Mouse (Mus musculus) cerebellum, postnatal 10 days (tissue): ENCODE measurements at regions not wholly inside any gene's neighbourhood (a gene's known extent, or its start where the extent isn't known, plus 50 kb on each side); places are given as distances from the start of the nearest gene placed in this dataset.
A peak's percentile ranks its signal among the peaks of the same experiment; 100 is the strongest.

Source experiments
- DNase-seq, 2 experiments: peaks; one replicate each; pipeline ENCODE4 v3.0.0; 2021; ENCODE audit warnings: mixed read lengths in 2 of 2

DNA sequence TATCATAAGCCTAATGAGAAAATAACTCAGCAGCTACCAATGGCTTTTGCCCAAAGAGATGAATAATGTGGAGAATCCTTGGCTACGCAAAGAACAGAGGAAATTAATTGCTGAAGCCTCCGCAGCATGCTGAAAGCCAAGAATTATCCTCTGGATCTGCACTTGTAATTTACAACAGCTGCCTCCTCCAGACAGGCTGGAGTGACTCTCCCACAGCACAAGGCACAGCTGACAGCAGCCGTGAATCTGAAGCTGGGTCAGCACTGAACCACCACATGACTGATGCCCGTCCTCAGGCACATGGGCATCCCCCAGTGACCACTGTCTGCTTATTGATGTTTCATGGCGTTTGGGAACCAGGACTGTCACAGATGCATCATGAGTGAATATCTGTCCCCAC lies 299.8 kb downstream of the Psat1 start:
- DNase-seq, result no peak

DNA sequence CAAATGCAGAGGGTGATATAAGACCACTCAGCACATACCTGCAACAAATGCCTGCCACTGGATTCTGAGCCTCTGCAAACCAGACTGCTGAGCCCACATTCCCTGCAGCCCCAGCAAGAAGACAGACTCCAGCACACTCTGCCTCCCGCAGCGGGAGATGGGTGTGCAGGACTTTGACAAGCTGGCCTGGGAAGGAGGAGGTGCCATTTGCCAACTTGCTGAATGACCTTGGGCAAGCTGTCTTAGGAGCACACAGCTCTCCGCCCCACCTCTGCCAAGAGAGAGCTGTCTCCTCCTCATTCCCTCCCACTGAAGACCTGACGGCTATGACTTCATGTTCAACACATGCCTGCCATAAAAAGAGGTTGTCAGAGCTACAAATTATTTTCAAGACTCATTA lies 302.4 kb downstream of the Psat1 start:
- DNase-seq, result peak; percentile 49 to 62

DNA sequence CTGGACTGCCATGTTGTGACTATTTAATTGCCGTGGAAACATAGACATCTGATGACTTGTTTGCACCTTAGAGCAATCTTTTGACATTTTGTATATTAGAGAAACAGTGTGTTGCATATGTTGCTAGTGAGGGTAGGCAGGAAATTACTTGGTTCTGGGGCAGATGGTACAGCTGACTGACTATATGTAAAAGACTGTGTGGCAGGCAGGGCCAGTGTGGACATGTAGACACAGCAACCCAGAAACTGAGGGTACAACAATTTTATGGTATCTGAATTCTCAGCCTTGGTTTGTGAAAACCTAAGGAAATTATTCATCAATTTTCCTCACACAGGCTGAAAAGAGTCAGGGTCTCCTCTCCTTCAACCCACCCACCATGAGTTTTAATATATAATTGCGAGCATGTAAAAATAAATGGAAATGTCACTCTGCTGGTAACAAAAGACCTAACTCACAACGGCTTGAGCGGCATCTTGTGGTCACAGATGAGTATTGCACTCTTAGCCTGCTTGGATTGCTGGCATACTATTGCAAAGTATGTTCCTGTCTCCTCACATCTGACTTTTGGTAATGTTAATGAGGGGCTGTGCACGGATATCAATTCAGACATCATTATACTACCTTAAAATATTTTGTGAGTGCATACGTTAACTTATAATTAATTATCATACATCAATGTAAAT lies 329.8 kb downstream of the Psat1 start:
- peak; percentile 78 to 82 for DNase-seq

DNA sequence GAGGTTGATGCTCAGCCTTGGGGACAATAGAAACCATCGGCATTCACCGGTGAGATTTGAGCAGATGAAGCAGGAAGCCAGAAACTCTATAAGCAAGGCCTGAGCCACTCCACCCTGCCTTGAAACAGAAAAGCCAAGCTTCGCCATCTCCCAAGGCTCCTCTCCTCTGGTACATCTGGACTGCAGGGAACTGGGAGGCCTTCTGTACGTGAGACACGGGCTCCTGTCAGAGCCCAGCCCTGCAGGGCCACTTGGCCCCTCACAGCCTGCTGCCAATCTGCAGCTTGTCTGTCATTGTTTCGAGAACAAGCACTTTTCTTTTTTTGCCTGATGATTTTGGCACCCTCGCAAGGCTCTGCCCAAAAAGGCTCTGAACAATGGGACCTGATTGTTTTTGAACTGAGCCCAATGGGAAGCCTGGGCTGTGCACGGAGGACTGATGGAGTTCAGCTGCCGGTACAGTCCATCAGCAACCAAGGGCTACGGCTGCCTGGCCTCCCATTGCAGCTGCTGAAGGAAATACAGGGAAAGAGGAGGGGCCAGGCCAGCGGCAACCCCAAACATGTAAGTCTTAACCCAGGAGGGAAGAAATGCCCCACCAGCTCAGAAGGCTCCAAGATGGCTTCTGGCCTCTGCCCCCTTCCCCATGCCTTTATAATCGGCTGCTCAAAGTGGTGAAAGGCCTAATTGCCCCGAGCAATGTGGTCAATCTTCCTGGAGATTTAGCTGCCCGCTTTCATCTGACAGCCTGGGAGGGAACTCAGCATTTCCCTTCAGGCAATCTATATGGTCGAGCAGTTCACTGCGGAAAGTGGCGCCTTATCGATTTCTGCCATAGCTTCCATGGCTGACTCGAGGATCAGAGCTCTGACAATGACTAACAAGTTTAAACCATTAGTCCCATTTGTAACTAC lies 332.2 kb downstream of the Psat1 start:
- peak; percentile 14 to 15 for DNase-seq

DNA sequence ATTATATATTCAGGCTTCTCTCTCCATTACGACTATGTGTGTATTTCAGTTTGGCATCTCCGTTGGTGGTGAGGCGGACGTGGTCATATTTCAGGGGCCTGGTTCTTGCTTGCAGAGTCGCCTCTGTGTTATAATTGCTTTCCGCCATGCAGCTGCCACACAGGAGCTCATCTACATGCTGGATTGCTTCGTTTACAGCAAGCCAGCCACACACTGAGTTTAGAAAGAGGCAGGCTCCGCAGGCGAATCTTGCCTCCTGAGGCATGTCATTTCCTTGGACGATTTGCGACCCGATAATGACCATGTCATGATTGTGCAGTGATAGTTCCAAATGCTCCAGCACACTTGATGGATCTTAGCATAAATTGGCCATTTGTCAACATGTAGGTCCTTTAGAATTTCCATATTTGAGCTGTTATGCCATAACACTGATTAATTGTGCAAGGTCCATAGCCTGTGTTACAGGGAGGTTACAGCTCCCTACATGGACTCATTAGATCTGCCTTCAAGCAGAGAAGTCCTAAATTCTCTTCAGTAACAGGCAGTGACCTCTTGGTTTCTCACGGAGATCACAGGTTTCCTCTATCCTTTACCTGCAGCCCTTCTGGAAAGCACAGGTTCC lies 335.9 kb downstream of the Psat1 start:
- peak; percentile 40 to 43 for DNase-seq

DNA sequence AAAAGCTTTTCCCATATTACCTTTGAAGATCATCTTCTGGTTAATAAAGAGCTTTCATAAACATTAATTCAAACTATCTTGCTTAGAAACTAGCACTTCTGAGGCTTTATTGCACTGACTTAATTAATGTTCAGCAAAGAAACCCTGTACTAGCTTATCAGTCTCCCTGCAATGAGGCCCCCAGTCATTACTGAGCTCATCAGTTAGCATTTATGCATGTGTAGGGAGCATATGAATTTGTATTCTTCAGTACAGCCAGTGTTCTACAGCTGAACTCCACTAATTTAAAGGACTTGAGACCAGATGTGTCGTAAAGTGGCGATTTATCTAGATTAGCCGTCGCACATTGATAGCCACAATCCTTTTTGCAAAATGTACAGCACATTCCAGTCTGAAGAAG lies 340.7 kb downstream of the Psat1 start:
- DNase-seq, result no peak

DNA sequence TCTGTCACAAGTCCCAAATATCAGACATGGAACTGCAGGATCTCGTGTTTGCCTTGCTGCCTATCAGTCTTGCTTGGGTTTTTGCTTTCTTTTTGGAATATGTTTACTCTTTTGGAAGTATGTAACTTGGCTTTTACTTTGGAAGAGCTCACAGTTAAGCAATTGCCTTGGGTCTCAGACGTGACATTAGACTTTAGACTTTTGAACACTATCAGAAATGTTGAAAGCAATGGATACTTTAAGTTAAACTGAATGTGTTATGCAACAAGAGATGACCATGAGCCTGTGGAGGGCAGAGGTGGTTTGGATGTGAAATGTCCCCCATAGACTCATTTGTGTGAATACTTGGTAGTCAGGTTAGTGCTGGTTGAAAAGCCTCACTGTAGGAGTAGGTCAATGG lies 354.3 kb downstream of the Psat1 start:
- no peak for DNase-seq

DNA sequence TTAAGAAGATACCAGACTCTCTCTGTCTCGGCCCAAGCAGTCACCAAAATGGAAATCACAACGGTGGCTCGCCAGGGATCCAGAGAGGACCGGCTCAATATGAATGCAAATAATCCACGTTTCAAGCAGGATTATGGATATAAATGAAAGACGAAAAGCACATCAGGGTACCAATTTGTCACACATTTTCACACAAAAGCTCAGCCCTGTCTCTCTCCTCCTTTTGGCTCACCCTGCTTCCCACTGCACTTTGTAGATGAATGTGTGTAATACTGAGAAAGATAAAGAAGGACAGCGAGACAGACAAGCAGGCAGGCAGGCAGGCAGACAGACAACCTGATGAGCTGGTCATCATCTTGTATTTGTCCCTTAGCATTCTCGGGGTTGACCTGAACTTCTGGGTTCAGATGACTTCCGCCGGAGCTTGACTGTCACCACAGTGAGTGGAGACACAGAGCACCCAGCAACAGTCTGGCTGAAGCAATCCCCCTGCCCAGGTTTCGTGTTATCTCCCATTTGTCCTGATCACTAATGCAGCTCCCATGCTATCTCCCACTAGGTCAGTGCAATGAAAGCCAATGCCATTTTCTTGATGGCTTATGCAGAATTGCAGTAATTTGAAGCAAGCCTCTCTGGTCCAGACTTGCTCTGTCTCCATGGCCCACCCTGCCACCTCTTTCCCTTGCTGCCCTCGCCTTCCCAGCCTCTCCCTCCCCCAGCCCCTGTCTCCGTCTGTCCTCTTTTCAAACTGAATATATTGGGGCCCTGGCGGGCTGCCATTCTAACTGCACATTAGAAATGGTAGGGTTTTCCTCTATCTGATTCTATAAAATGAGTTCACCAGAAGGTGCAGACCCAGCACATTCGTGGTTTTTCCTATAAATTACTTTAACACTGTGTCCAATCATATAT lies 363.1 kb downstream of the Psat1 start:
- DNase-seq, result peak; percentile 62 to 75

DNA sequence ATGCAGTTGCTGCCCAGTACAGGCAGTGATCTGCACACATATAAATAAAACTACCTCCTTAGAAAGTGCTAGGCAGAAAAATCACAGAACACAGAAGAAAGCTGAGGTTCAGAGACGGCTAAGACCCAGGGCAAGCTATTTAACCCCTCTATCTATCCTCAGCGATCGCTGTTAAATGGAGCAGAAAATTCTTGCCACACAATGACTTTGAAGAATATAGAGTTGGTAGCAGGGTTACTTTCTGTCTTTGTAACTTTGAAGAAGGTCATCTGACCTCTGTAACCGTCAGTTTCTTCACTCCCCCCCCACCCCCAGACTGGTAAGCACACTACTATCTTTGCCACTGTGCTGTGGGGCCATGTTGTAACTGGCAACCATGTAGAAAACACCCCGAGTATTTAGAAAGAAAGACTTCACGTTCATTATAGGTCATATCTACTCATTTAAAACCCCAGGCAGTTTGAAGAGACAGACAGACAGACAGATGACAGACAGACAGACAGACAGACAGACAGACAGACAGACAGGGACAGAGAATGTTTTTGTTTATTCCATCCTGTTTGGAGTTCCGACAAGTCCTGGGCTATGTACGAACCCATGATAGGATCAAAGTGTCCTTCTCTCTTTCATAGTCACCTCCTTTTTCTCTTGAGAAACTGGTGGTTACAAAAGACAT lies 363.9 kb downstream of the Psat1 start:
- no peak for DNase-seq

DNA sequence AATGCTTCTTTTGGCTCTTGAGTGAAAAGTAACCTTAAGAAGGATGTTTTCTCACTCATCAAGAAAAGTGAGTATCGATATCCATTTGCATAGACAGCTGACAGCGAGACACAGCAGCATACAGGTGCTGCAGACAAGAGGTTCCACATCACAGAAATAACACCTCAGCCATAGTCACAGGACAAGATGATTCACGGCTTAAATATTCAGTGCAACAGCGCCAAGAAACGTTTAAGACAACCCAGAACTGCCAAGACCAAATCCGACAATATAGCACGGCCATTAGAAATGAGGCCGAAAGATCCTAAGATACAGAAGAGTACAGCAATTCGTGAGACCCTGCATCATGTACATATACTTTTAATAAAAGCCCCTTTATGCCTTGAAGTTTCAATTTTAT lies 375.9 kb downstream of the Psat1 start:
- DNase-seq, result no peak

DNA sequence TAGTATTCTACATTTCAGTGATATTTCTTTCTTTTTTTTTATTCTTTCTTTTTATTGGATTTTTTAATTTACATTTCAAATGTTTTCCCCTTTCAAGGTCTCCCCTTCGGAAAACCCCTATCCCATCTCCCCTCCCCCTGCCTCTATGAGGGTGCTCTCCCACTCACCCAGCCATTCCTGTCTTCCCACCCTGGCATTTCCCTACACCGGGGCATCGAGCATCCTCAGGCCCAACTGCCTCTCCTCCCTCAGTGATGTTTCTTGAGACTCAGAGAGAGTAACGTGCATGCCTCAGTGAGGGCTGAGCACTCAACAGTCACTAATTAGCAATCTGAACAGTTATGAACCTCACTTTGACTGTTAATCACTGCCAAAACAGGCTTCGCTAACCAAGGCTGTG lies 385.6 kb downstream of the Psat1 start:
- DNase-seq, result no peak

DNA sequence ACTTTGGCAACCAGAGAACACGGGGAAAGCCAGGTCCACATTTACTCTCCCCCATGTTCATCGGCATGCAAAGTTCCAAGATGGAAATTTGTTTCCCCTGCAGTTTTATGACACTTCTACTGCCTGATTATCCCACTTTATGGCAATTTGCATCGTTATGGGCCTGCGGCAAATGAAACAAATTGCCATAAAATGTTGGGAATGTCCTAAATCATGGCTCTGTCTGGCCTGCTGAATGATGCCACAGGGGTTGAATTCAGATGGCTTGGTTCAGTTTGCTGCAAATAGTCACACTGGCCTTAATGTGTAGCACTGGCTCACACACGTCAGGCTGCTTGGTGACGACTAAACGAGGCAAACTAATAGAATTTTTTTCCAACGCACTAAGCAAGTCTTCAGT lies 393.2 kb downstream of the Psat1 start:
- no peak for DNase-seq

DNA sequence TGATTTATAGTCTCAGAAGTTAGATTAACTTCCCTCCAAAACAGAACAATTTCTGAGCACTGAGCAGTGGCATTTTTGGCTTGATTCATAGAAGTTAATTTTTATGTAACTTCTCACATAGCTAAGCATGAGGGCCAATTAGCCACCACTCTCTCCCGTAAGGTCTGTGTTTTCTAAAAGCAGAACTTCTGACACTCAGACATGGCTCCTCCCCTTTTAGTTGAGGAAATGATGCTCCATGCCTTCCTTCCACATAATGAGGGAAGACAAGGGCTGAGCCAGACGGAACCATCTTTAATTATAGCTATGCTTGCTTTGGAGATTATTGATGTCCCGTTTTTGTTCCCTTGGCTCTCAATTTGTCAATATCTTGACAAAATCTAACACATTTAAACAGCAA lies 429.3 kb downstream of the Psat1 start:
- DNase-seq, result no peak

DNA sequence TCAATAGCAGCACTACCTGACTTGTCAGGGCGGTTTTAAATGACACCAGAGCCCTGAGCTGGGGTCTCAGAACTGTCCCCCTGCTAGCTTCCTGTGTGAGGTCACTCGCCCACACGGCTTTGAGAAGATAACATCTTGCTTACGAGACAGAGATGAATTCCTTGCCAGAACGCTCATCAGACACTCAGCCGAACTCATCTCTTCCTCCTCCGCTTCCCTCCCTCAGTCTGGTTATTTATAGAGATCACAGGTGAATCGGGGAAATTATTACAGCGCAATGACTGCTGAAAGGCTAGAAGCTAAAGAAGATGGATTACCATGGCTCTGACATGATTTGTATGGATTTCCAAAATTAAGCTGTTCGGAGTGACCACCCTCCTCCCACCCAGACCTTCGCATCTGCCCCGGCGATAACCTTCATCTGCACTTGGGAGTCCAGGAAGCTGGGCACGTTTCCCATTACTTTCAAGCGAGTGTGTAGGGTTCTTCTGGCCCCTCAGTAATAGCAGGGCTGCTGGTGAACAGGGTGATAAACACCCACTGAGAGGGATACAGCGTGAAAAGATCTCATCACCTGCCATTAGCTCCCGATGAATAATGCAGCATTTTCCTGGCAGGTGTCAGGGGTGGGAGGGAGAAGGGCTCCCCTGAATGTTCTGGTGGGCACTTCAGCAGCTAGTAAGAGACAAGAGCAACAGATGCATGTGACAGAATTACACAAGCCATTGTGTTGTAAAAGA lies 430.4 kb downstream of the Psat1 start:
- peak; percentile 28 to 52 for DNase-seq

DNA sequence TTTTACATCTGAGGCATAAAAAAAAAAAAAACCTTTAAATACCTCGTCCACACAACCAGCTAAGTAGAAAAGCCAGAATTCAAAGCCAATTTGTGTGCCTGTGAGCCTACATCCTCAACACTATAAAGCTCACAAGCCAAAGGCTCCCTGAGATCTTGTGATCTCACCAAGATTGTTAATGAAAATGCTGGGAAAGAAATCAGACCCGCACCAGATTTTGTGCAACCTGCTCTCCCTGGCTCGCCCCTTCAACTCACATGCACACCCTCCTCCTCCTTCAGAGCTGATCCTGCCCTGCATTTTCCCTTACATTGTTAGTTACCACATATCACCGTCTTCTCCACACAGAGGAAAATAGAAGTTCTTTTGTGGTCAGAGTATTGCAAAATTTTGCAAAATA lies 433.9 kb downstream of the Psat1 start:
- DNase-seq, result no peak

DNA sequence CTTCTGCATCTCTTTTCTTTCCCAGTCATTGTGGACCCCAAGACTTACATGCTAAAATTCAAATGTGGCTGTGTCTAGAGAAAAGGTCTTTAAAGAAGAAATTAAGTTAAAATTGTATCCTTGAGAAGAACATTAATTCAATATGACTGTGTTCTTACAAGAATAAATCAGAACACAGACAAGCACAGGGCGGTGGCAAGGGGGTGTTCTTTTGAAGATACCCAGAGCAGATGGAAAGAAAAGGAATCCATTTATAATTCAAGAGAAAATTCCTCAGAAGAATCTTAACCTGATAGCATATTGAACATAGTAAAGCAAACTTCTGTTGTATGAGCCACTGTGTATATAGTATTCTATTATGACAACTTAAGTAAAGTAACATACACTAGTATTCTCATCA lies 436.7 kb downstream of the Psat1 start:
- DNase-seq, result no peak

DNA sequence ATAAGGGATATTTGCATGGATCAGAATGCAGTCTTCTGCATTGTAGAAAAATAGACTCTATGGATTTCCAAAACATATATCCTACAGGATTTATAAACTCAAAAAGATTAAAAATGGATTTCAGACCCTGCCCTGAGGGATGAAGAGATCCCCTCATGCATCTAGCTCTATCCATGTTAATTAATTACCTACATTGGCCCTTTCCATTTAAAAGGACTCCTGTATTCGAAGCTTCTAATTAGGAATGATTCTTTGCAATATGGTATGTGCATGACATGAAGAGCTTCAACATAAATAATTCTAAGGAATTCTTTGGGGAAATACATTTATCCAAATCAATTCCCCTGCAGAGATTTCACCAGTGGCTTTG lies 444.2 kb downstream of the Psat1 start:
- no peak for DNase-seq

DNA sequence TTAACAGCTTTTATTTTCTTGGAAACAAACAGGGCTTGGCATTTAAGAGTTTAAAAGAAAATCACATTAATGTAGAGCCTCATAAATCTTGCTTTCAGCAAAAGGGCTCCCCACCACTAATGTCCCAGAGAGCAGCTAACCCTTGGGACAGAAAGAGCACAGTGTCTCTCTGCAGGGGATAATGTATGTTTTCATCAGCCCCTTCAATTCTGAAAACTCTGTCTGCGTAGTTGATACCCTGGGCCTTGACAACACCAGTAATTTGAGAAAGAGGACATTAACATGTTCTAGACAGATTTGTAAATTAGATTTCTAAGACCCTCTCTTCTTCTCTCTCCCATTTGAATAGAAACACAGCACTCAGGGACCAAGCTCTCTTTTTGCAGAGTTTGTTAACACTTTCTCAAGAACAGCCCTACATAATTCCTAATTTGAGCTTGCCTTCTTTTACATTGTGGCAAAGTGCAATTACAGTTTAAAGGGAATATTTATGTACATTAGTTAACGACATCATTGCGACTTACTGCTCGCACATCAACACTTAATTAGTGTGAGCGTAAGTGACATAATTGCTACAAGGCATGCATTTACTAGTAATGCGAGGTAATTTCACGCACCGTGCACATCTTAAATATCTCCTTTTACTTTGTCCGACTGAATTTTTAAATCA lies 444.7 kb downstream of the Psat1 start:
- DNase-seq, result no peak

DNA sequence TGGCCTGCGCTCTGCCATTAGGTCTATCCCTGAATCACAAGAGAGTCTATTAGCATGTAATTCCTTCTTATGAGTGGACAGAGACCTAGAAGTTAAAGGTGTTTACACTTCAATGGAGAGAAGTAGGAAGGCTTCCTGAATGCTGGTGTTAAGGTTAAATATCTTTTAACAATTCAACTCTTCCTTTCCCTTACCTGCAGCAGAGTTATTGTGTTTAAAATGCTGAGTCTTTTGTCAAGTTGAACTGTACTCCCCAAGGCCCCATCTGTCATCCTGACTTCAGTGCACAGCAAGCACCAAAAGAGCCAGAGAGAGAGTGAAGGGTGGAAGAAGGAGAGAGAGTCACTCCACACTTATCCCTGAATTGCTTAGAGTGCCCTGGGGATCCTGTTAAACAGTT lies 451.6 kb downstream of the Psat1 start:
- DNase-seq, result no peak

DNA sequence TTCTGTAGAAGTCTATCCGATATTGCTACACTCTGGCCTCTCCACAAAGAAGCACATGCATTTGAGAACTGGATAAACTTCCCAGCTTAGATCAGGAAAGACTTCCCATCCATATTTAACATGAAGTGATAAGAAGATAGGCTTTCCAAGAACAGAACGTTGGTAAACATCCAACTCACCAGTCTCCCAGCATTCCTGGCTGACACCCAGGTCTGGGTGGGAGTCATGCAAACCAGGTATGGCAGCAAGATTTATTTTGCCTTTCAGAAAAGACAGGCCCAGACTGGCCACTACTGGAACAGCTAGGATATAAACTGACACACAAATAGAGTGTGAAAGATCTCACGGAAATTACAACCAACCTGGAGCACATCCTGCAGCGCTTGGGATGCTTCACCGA lies 459.6 kb downstream of the Psat1 start:
- DNase-seq, result peak; percentile 74 to 86

DNA sequence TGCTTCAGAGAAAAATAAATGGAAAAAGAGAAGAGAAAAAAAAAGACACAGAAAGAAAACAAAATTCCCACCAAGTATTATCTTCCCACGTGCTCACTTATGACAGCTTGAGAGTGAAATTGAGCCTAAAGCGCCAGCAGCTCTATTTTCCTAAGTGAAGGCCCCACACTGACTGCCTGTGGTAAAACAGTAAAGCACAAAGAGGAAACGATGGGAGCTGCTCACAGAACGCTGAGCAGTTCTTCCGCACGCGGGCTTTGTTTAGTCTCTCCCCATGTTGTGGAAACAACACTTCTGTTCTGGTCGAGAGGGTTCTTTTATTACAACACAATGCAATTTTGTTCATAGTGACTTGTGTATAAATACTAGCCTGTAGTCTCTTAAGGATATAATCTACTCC lies 465.5 kb downstream of the Psat1 start:
- DNase-seq, result no peak
